Mouse (Mus musculus): Measurements from ENCODE around the gene Pigyl. TPM values are rescaled to one million over a fixed set of nuclear protein-coding genes. Genes with fewer than 3 reads are reported as not detected.

Gene Pigyl
- polyA plus RNA-seq (2012; rRNA removed), result 74.7 and 102 TPM in 2 replicates

DNA sequence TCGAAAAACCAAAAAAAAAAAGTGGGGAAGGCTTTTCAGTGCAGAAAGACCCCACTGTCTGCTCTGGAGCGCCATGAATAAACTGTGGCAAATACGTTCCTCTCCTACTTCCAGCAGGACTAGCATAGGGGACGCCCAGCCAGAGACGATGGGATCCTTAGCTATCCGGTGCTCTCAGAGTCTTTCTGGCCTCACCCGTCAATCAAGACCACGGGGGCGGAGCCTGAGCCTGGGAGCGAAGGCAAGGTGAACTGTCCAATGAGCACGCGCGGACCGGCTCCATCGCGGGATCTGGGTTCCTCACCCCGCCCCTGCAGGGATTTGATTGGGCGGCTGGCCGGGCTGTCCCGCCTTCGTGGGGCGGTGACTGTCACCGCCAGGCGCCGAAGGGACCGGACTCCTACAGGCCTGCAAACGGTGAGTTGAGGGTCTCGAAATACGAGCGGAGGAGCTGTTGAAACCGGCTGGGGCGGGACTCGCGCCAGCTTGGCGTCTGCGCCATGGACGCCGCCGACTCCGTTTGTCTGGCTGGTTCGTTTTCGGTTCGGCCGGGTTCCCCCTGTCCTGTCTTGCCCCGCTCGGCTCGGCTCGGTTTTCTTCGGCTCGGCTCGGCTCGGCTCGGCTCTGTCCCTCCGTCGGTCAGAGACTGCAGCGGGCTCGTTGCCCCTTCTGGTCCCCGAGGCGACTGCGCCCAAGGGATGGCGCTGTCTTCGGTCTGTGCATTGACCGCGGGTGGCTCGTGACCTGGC, at the start of gene Pigyl:
TSS of gene Pigyl (plus strand) at position 350 of the 749 bp plus-strand sequence.

DNA sequence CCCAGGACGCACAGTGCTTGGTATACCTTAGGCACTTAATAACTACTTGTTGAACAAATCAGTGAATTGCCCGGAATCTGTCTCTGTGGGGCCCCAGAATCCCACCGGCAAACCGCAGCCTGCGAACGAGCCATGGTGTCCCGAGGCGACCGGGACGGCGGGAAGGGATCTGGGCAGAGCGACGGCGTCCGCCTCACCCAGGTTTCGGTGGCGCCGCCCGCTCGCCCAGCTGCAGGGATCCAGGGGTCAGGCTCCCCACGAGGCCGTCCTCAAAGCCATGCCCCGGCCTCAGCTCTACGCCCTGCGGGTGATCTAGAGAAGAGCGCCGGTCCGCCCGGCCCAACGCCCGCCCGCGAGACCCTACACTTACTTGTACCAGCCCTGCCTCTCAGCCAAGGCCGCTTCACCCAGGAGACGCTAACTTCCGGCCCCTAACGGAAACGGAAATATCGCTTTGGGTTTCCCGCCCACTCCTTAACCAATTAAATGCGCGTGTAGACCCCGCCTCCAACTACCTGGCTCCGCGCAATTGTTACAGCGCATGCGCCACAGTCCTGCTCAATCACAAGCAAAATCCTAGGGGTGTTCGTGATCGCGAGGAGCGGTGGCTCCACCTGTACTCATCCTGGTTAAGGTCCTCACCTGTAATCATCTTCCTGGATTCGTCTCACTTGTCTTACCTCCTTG, 39.8 kb upstream of the Pigyl start, which contains the start of gene Elof1:
TSS of gene Elof1 (minus strand) at position 433 of the 687 bp plus-strand sequence.

DNA sequence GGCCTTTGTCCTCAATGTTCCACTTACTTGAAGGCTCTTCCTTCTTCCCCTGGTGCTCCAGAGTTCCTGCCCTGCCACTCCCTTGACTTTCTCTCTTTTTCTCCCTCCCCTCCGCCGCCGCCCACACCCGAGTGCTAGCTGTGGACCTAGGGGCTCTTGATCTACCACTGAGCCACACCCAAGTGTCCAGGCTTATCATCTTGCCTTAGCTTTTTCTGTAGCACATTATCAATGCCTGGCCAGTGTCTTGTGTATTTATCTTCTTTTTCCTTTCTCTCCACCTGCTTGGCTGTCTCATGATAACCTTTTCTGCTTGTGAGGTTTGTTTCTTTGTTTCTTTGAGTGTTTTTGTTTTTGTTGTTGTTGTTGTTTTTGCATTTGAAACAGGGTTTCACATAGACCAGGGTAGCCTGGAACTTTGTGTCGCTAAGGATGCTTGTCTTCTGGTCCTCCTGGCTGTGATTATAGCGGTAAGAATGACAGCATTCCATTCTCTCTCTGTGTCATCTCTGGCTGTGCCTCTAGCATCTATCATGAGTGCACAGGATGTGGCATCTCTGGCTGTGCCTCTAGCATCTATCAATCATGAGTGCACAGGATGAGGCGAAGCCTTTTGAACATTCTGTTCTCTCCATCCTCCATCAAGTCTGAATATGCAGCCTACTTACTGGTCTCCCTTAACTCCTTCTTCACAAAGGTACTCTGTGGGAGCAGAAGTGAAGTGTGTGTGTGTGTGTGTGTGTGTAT, 20.8 kb upstream of the Pigyl start, which contains the start of gene Acp5:
TSS of gene Acp5 (minus strand) at position 68 of the 747 bp plus-strand sequence.

DNA sequence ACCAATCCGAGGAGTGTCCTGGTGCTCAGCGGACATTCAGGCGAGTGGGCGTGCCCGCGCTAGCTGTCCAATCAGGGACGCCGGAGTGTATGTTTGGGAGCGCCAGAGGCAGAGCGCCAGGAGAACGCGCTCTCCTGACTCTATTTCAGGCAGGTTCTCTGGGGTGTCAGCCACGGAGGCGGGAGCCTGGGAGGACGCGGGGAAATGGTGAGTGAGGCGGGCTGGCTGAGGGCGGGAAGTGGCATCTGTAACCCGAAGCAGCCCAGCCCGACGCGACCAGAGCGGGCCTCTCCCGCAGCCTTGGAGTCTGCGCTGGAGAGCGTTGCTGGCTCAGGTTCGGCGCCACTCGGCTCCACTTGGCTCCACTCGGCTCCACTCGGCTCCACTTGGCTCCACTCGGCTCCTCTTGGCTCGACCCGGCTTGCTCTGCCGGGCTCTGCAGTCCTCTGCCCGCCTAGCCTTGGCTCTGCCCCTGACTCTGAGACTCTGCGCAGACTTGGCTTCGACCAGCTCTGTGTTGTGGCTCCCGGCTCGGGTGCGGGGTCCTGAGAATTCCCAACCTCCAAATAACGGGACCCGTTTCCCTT, 31.5 kb downstream of the Pigyl start, which contains the start of gene Zfp872:
TSS of gene Zfp872 (plus strand) at position 66 of the 587 bp plus-strand sequence.

Other genes with a start within 250 kb of the Pigyl start
- 49.3 and 63.0 TPM in 2 replicates for gene Rab3d, start 238.7 kb upstream of the Pigyl start, polyA plus RNA-seq (2012; rRNA removed)
- 8.4 and 9.9 TPM in 2 replicates for gene Ccdc159, start 229.4 kb upstream of the Pigyl start, polyA plus RNA-seq (2012; rRNA removed)
- 179 and 191 TPM in 2 replicates for gene Tmem205, start 229.3 kb upstream of the Pigyl start, polyA plus RNA-seq (2012; rRNA removed)
- 48.0 and 52.6 TPM in 2 replicates for gene Plppr2, start 219.8 kb upstream of the Pigyl start, polyA plus RNA-seq (2012; rRNA removed)
- 7.1 and 11.2 TPM in 2 replicates for gene Swsap1, start 201.1 kb upstream of the Pigyl start, polyA plus RNA-seq (2012; rRNA removed)
- gene Epor, start 193.3 kb upstream of the Pigyl start, polyA plus RNA-seq (2012; rRNA removed), result 3.1 and 3.4 TPM in 2 replicates
- gene Rgl3, start 167.4 kb upstream of the Pigyl start, polyA plus RNA-seq (2012; rRNA removed), result 40.1 and 43.7 TPM in 2 replicates
- gene Ccdc151, start 154.2 kb upstream of the Pigyl start, polyA plus RNA-seq (2012; rRNA removed), result 3.5 and 4.3 TPM in 2 replicates
- gene Prkcsh, start 154.0 kb upstream of the Pigyl start, polyA plus RNA-seq (2012; rRNA removed), result 129 and 142 TPM in 2 replicates
- 0.69 and 1.1 TPM in 2 replicates for gene Elavl3, start 104.8 kb upstream of the Pigyl start, polyA plus RNA-seq (2012; rRNA removed)
- not detected in 2 replicates for gene Gm49318, start 85.6 kb upstream of the Pigyl start, polyA plus RNA-seq (2012; rRNA removed)
- gene Zfp653, start 85.5 kb upstream of the Pigyl start, polyA plus RNA-seq (2012; rRNA removed), result 42.8 and 46.1 TPM in 2 replicates
- 40.6 and 44.4 TPM in 2 replicates for gene Ecsit, start 71.4 kb upstream of the Pigyl start, polyA plus RNA-seq (2012; rRNA removed)
- 358 and 427 TPM in 2 replicates for gene Cnn1, start 57.6 kb upstream of the Pigyl start, polyA plus RNA-seq (2012; rRNA removed)
- 254 and 278 TPM in 2 replicates for gene Elof1, start 39.7 kb upstream of the Pigyl start, polyA plus RNA-seq (2012; rRNA removed)
- gene Acp5, start 21.1 kb upstream of the Pigyl start, polyA plus RNA-seq (2012; rRNA removed), result 54.9 TPM in 2 replicates
- gene Zfp872, start 31.2 kb downstream of the Pigyl start, polyA plus RNA-seq (2012; rRNA removed), result 0.05 and 0.09 TPM in 2 replicates
- 20.5 and 21.0 TPM in 2 replicates for gene Zfp809, start 68.9 kb downstream of the Pigyl start, polyA plus RNA-seq (2012; rRNA removed)
- 0.20 TPM in 2 replicates for gene Zfp599, start 103.0 kb downstream of the Pigyl start, polyA plus RNA-seq (2012; rRNA removed)
- gene Zfp810, start 150.8 kb downstream of the Pigyl start, polyA plus RNA-seq (2012; rRNA removed), result 6.2 and 7.7 TPM in 2 replicates
- gene Anln, start 232.3 kb downstream of the Pigyl start, polyA plus RNA-seq (2012; rRNA removed), result 2.6 and 3.5 TPM in 2 replicates